Mouse (Mus musculus) bone marrow macrophage, adult 2 months (primary cell): Measurements from ENCODE around the gene Scube1. TPM values are rescaled to one million over a fixed set of nuclear protein-coding genes. Genes with fewer than 3 reads are reported as not detected.

Experiments
- H3K27ac ChIP-seq: 2 replicates; pipeline ENCODE4 v1.5.1; 2012; ENCODE audit warnings: low read depth, low read length; ENCODE audit not compliant: insufficient read depth
- H3K4me1 ChIP-seq: 2 replicates; pipeline ENCODE4 v1.6.1; 2012; ENCODE audit warnings: low read length; ENCODE audit not compliant: control insufficient read depth, insufficient read depth
- H3K4me3 ChIP-seq: 2 replicates; pipeline ENCODE4 v1.5.1; 2012; ENCODE audit warnings: mild to moderate bottlenecking, low read length, moderate library complexity; ENCODE audit not compliant: insufficient read depth
- CTCF ChIP-seq: IDR thresholded peaks from 2 replicates; pipeline ENCODE4 v1.5.1; 2012; ENCODE audit warnings: low read depth, mild to moderate bottlenecking, low read length, moderate library complexity
- POLR2A ChIP-seq: IDR thresholded peaks from 2 replicates; pipeline ENCODE4 v1.6.1; 2012; ENCODE audit warnings: mild to moderate bottlenecking, low read depth, low read length, borderline replicate concordance
- polyA plus RNA-seq: library from polyadenylated mRNA; stranded (reverse); fragments of >200 nt; gene quantifications from 2 replicates; pipeline ENCODE4 v1.2.4, GENCODE M21; 2012; ENCODE audit not compliant: missing spikeins, insufficient read depth, insufficient read length

Scube1 gene
- polyA plus RNA-seq, result not detected in 2 replicates

DNA sequence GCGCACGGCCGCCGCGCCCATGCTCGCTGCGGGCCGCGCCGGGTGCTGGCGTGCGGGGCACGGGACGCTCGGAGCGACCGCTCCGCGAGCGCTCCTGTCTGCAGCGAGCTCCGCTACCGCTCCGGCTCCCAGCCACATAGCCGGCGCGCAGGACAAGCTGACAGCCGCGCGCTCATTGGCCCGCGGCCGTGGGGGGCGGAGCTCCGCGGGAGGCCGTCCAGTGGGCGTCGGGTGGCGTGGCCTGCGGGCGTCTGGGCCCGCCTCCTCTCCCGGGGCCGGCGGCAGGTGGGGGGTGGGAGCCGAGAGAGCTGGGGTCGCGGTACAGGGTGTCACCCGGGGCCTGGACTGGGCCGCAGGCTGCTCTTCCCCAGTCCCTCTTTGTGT is at the start of gene Scube1:
Gene Scube1 (minus strand): TSS at position 136 of the 384 bp plus-strand sequence.
- Histone ChIP-seq H3K4me1 (no peaks in the 10 kb centered on the region), H3K27ac (no peak within 1 kb of the TSS), H3K4me3 (no peak within 1 kb of the TSS; the same call in 1 of the 2 replicates)
- TF ChIP-seq CTCF (no peak), POLR2A (no peak)

- Histone ChIP-seq H3K4me1 (no peaks in the 10 kb centered on the region), H3K4me3 (no peak overlapping the region), H3K27ac (no peak overlapping the region)
- TF ChIP-seq CTCF, result no peak
- TF ChIP-seq POLR2A, result no peak
Measured at GRCm38 (mm10) chr15:83772953-83773352, 48.1 kb upstream of the Scube1 start.

- no peak overlapping the region for H3K4me3 ChIP-seq
- TF ChIP-seq POLR2A, result no peak
- TF ChIP-seq CTCF, result no peak
- H3K27ac ChIP-seq, result no peak overlapping the region
- H3K4me1 ChIP-seq, result no peaks in the 10 kb centered on the region
Measured at GRCm38 (mm10) chr15:83772460-83772859, 47.6 kb upstream of the Scube1 start.

- TF ChIP-seq POLR2A (no peak), CTCF (no peak)
- Histone ChIP-seq H3K27ac (no peak overlapping the region), H3K4me3 (no peak overlapping the region), H3K4me1 (no peaks in the 10 kb centered on the region)
Measured at GRCm38 (mm10) chr15:83771346-83772053, 46.7 kb upstream of the Scube1 start.

DNA sequence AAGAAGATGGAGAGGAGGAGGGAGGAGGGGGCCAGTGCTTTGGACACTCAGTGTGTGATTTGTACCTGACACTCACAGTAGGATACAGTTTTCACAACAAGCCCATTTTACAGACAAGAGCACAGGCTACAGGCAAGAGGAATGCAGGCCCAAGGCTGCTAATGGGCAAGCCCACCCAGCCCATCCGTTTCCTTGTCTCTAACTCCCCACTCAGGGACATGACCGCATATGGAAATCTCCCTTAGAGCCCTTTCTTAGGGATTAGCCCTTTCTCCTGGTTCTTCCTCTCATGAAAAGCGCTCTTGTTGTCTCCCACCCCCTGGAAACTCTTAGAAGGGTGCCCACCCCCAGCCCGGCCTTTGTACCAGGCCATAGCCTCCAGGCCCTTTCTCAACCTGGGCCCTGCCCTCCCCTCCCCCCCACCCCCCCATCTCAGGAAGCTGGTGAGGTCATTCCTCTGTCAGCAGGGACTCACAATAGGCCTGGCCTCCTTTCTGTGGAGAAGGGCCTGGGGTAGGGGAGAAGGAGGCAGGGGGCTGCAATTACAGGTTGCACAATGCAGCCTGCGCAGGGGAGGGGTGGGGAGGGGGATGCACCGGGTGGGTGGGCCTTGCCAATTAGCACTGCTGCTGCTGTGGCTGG is 40.7 kb upstream of the Scube1 start:
- H3K4me1 ChIP-seq, result no peaks in the 10 kb centered on the region
- no peak overlapping the region for H3K27ac ChIP-seq
- H3K4me3 ChIP-seq, result no peak overlapping the region
- TF ChIP-seq POLR2A, result no peak
- TF ChIP-seq CTCF, result no peak

DNA sequence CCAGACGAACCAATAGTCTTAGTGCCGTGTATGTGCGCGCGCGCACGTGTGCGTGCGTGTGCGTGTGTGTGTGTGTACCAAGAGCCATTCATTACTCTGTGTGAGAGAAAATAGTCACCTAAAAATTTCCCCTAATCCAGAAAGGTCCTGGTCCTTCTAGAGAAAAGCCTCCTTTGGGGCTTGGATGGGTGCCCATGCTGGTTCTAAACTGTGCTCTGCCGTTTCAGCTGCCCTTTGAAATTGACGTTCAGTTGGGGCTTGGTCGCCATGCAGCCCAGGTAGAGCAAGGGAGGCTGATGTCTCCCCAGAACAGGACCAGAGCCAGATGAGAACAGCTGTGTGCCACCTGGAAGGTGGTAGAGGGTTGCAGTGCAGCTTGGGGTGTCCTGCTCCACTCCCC is 36.7 kb upstream of the Scube1 start:
- TF ChIP-seq CTCF (no peak), POLR2A (no peak)
- no peak overlapping the region for H3K27ac ChIP-seq
- H3K4me3 ChIP-seq, result no peak overlapping the region
- no peaks in the 10 kb centered on the region for H3K4me1 ChIP-seq

DNA sequence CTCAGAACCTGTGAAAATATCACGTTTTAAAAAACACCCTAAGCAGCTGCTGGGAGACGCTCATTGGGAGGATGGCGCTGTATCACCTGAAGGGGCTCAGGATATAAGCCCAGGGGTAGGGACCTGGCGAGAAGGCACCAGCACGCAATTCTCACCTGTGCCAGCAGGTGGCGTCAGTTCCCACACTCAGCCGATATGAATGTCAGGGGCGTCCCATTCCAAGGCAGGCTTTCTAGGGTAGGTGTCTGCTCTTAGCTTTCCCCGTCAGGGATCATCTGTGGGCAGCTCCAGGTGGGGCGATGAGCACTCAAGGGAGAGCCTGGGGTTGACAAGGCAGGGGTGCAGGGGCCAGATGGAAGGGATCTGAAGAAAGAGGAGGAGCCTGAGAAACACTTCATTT is 35.9 kb upstream of the Scube1 start:
- no peaks in the 10 kb centered on the region for H3K4me1 ChIP-seq
- TF ChIP-seq CTCF, result peak; percentile 87
- no peak for TF ChIP-seq POLR2A
- no peak overlapping the region for H3K4me3 ChIP-seq
- no peak overlapping the region for H3K27ac ChIP-seq

GRCm38 (mm10) chr15:83758958-83759357 is 34.1 kb upstream of the Scube1 start:
- no peaks in the 10 kb centered on the region for H3K4me1 ChIP-seq

GRCm38 (mm10) chr15:83756742-83757141 is 31.9 kb upstream of the Scube1 start:
- Histone ChIP-seq H3K27ac (no peak overlapping the region), H3K4me1 (no peaks in the 10 kb centered on the region), H3K4me3 (no peak overlapping the region)
- TF ChIP-seq POLR2A (no peak), CTCF (peak; percentile 24; the same call in 1 of the 2 replicates)

More at GRCm38 (mm10) chr15:83758958-83759357, 34.1 kb upstream of the Scube1 start:
- no peak overlapping the region for H3K27ac ChIP-seq
- no peak overlapping the region for H3K4me3 ChIP-seq
- peak; percentile 42 for TF ChIP-seq CTCF
- no peak for TF ChIP-seq POLR2A

GRCm38 (mm10) chr15:83749436-83749835 is 24.6 kb upstream of the Scube1 start:
- TF ChIP-seq POLR2A (no peak), CTCF (no peak)
- Histone ChIP-seq H3K27ac (no peak overlapping the region), H3K4me3 (no peak overlapping the region)

More at GRCm38 (mm10) chr15:83749436-83749835, 24.6 kb upstream of the Scube1 start:
- H3K4me1 ChIP-seq, result no peaks in the 10 kb centered on the region
